Mouse (Mus musculus): ENCODE measurements at regions not wholly inside any gene's neighbourhood (a gene's known extent, or its start where the extent isn't known, plus 50 kb on each side); places are given as distances from the start of the nearest gene placed in this dataset.

- no peak for DNase-seq
These were observed 260.0 kb upstream of the Lyplal1 start for GRCm38 (mm10) chr1:186376906-186377623.

GRCm38 (mm10) chr1:186374009-186374649, 257.0 kb upstream of the Lyplal1 start:
- no peak for DNase-seq

- no peak for DNase-seq
These were observed 256.3 kb upstream of the Lyplal1 start for GRCm38 (mm10) chr1:186373386-186373785.

GRCm38 (mm10) chr1:186372770-186373353, 255.8 kb upstream of the Lyplal1 start:
- no peak for DNase-seq

- no peak for DNase-seq
These were observed 246.2 kb upstream of the Lyplal1 start for GRCm38 (mm10) chr1:186363356-186363755.

GRCm38 (mm10) chr1:186358011-186358670, 241.0 kb upstream of the Lyplal1 start:
- peak; percentile 13 for DNase-seq

- no peak for DNase-seq
These were observed 237.6 kb upstream of the Lyplal1 start for GRCm38 (mm10) chr1:186354742-186355141.

- no peak for DNase-seq
These were observed 237.0 kb upstream of the Lyplal1 start for GRCm38 (mm10) chr1:186354072-186354471.

- no peak for DNase-seq
These were observed 233.3 kb upstream of the Lyplal1 start for GRCm38 (mm10) chr1:186350381-186350780.

- no peak for DNase-seq
These were observed 232.9 kb upstream of the Lyplal1 start for GRCm38 (mm10) chr1:186349966-186350365.

- peak; percentile 13 for DNase-seq
These were observed 230.5 kb upstream of the Lyplal1 start for GRCm38 (mm10) chr1:186347413-186348147.

- DNase-seq, result no peak
These were observed 228.3 kb upstream of the Lyplal1 start for GRCm38 (mm10) chr1:186345449-186345848.

- no peak for DNase-seq
These were observed 225.9 kb upstream of the Lyplal1 start for GRCm38 (mm10) chr1:186342931-186343506.

GRCm38 (mm10) chr1:186342391-186342790, 225.3 kb upstream of the Lyplal1 start:
- no peak for DNase-seq

- DNase-seq, result no peak
These were observed 224.8 kb upstream of the Lyplal1 start for GRCm38 (mm10) chr1:186341878-186342277.

GRCm38 (mm10) chr1:186340701-186341100, 223.6 kb upstream of the Lyplal1 start:
- DNase-seq, result no peak

GRCm38 (mm10) chr1:186317285-186317684, 200.2 kb upstream of the Lyplal1 start:
- DNase-seq, result no peak

- no peak for DNase-seq
These were observed 197.1 kb upstream of the Lyplal1 start for GRCm38 (mm10) chr1:186314180-186314579.

- no peak for DNase-seq
These were observed 195.6 kb upstream of the Lyplal1 start for GRCm38 (mm10) chr1:186312698-186313097.

- DNase-seq, result no peak
These were observed 194.9 kb upstream of the Lyplal1 start for GRCm38 (mm10) chr1:186312008-186312407.

GRCm38 (mm10) chr1:186307627-186308026, 190.5 kb upstream of the Lyplal1 start:
- no peak for DNase-seq

GRCm38 (mm10) chr1:186297464-186297863, 180.4 kb upstream of the Lyplal1 start:
- no peak for DNase-seq

Data from adrenal gland, adult 2 months (tissue).